Mouse (Mus musculus): ENCODE results near the gene Tnik.

DNA sequence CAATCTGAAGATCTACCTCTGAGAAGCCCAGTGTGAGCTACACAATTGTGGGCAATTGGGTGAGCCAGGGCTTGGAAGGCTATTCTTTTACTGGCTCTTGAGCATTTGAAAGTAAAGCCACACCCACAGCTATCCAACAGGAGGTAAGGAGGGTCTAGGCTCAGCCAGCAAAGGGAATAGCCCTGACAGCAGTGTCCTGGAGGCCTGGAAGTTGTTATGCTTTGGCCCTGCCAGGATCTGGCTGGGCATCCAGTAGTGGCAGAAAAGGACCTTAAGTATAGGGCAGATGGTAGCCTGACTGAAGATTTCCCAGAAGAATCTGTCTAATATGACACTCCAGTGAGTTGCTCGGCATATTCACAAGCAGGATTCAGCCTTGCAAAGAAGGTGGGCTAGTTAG is 85.7 kb downstream of the Tnik start:
- no peak for TF ChIP-seq CTCF (conservative IDR thresholded peaks at IDR 0.05; ENCODE audit: low read length)
- no peak for TF ChIP-seq NANOG (IDR thresholded peaks at IDR 0.05; ENCODE audit: borderline replicate concordance, low read length)
- TF ChIP-seq POU5F1 (IDR thresholded peaks at IDR 0.05; ENCODE audit: borderline replicate concordance, low read length) = no peak

Measured in E14TG2a.4 (cell line).